Mouse (Mus musculus) spleen, adult 2 months (tissue): ENCODE data around the gene Gucy2g. TPM values are rescaled to one million over a fixed set of nuclear protein-coding genes. Genes with fewer than 3 reads are reported as not detected.
A peak's percentile ranks its signal among the peaks of the same experiment; 100 is the strongest.

Experiments
- DNase-seq, 2 experiments: peaks; one replicate each; pipeline versions ENCODE4 v3.0.0 to v3.0.0-alpha.2; 2012 to 2021; ENCODE audit warnings: low spot score in 2 of 2, low read depth in 1 of 2
- H3K27ac ChIP-seq: fragments of 200-500 bp; 2 replicates; pipeline ENCODE4 v1.5.1; 2012; ENCODE audit warnings: low read length, inconsistent platforms; ENCODE audit not compliant: insufficient read depth
- H3K27me3 ChIP-seq: fragments of 200-500 bp; 2 replicates; pipeline ENCODE4 v1.6.1; 2012; ENCODE audit warnings: mild to moderate bottlenecking, moderate library complexity, low read length, inconsistent platforms; ENCODE audit not compliant: control insufficient read depth, insufficient read depth
- H3K36me3 ChIP-seq: fragments of 200-500 bp; 2 replicates; pipeline ENCODE4 v1.6.1; 2012; ENCODE audit warnings: mild to moderate bottlenecking, low read length, inconsistent platforms; ENCODE audit not compliant: control insufficient read depth, insufficient read depth
- H3K4me1 ChIP-seq: fragments of 200-500 bp; 2 replicates; pipeline ENCODE4 v1.6.1; 2011; ENCODE audit warnings: inconsistent platforms; ENCODE audit not compliant: control insufficient read depth, insufficient read depth, insufficient read length
- H3K4me3 ChIP-seq: fragments of 200-500 bp; 2 replicates; pipeline ENCODE4 v1.5.1; 2011; ENCODE audit warnings: mild to moderate bottlenecking, inconsistent platforms; ENCODE audit not compliant: insufficient read depth, insufficient read length; ENCODE audit errors: extremely low read depth
- CTCF ChIP-seq: fragments of 200-500 bp; IDR thresholded peaks from 2 replicates; pipeline ENCODE4 v1.5.1; 2011; ENCODE audit warnings: mild to moderate bottlenecking, inconsistent platforms; ENCODE audit not compliant: insufficient read depth, insufficient read length, insufficient replicate concordance; ENCODE audit errors: extremely low read depth
- POLR2A ChIP-seq: fragments of 200-500 bp; IDR thresholded peaks from 2 replicates; pipeline ENCODE4 v1.6.1; 2011; ENCODE audit warnings: low read depth, low read length, inconsistent platforms
- WGBS: fragments of 180-500 bp; shearing (Covaris S2); methylation state at CpG from one replicate; pipeline ENCODE4 v1.1.7; 2018; 5-methylcytosine and 5-hydroxymethylcytosine counted together
- polyA plus RNA-seq: library from polyadenylated mRNA; depleted of rRNA; stranded (reverse); fragments of >200 nt; gene quantifications from 2 replicates; pipeline ENCODE4 v1.2.3, GENCODE M21; 2012

Gene Gucy2g
- polyA plus RNA-seq, 1 experiment: 0.15 TPM

DNA sequence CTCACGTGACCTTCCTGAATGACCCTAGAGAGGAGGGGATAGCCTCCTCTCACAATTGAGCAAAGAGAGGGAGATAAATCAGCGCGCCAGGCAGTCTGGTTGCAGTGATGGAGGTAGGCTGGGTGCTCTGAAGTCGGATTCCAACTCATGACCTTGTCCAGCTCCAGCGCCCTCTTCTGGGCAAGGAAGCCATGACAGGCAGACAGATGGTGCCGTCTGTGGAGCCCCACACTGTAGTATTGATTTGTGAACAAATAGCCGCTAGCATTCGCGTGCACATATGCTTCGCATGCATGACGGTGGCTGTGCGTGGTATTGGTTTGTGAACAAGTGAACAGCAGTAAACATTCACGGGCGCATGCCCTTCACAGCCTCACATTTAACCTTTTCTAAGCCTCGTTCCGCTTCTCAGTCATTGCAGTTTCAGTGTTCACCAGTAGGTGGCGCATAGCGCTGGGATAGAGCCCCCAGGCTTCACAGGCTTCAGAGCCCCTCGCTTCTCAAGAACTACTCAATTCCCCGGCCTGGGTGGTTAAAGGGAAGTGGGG is 22.8 kb downstream of the Gucy2g start:
- WGBS: 5% methylated on average over 20 of the region's 20 CpGs
- TF ChIP-seq CTCF (peak; percentile 72; the same call in 1 of the 2 replicates), POLR2A (no peak)
- H3K36me3 ChIP-seq: no peaks in the 10 kb centered on the region
- peak overlapping the region; percentile 46 for H3K4me3 ChIP-seq
- H3K4me1 ChIP-seq: no peaks in the 10 kb centered on the region
- H3K27me3 ChIP-seq: no peaks in the 10 kb centered on the region
- peak; percentile 41 to 64 for DNase-seq
- no peak overlapping the region for H3K27ac ChIP-seq

DNA sequence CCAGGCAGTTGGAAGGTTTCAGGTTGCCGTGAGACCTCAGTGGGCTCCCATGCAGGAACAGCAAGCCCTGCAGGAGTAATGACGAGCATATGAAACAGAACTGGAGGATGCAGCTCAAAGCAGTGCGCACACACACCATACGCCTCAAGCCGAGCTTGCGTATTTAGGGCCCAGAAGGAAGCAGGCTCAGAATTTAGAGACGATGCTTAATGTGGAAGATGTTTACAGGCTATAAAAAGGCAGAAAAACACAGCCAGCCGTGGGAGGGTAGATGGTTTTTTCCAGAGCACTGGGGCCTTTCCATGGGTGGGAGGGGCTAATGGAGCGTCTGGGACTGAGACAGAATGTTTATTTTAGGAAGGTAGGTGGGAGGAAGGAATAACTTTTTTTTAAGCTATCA is 23.7 kb downstream of the Gucy2g start:
- WGBS: 87% methylated on average over 9 of the region's 9 CpGs
- TF ChIP-seq CTCF (no peak), POLR2A (no peak)
- Histone ChIP-seq H3K36me3 (no peaks in the 10 kb centered on the region), H3K4me1 (no peaks in the 10 kb centered on the region), H3K27ac (no peak overlapping the region), H3K27me3 (no peaks in the 10 kb centered on the region), H3K4me3 (no peak overlapping the region)
- no peak for DNase-seq

DNA sequence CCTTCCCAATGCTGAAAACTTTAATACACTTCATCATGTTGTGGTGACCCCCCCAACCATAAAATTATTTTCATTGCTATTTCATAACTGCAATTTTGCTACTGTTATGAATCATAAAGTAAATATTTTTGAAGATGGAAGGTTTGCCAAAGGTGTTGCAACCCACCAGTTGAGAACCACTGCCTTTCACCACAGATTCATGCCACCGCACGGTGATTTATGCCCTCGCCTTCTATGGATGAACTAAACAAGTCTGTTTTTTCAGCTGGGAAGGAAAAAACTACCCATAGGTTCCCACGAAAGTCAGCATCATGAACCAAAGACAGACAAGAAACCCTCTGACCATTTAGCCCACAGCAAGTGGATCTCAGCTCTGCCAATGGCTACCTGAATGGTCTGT is 24.2 kb downstream of the Gucy2g start:
- H3K4me1 ChIP-seq: no peaks in the 10 kb centered on the region
- no peak overlapping the region for H3K4me3 ChIP-seq
- no peaks in the 10 kb centered on the region for H3K36me3 ChIP-seq
- TF ChIP-seq CTCF (no peak), POLR2A (no peak)
- WGBS: 97% methylated on average over 4 of the region's 4 CpGs
- no peaks in the 10 kb centered on the region for H3K27me3 ChIP-seq
- no peak overlapping the region for H3K27ac ChIP-seq
- DNase-seq: no peak

DNA sequence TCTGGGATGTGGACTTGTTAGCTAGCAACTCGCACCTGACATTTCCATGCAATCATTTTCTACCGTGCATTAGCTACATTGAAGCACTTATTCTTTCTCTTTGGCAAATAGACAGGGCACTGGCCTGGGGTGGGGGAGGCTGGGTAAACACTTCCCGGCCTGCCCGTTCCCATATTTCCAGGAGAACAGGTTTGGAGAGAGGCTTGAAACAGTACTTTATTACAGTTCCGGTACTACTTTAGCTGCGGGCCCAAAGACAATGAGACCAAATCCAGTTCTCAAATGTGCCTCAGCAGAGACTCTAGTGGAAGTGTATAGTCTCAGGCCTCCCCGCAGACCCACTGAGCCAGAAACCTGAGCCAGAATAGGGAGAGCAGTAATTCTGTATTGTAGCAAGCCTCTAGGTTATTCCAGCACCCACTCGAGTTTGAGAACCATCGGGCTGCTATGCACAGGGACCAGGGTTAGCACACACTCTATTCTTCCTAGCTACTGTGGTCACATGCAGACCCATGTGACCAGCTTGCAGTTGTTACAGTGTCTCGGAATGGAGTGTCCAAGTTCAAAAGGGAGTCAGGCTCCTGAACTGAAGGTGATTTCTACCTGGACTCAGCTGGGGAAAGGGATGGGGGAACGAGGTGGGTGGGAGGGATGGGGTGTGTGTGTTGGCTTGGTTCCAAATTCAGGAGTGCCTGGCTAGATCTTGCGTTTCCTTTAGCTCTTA is 27.3 kb downstream of the Gucy2g start:
- WGBS: 86% methylated on average over 12 of the region's 12 CpGs
- Histone ChIP-seq H3K36me3 (no peaks in the 10 kb centered on the region), H3K27me3 (no peaks in the 10 kb centered on the region; the same call in 1 of the 2 replicates), H3K27ac (no peak overlapping the region), H3K4me3 (no peak overlapping the region), H3K4me1 (no peaks in the 10 kb centered on the region)
- no peak for TF ChIP-seq POLR2A
- no peak for TF ChIP-seq CTCF
- no peak for DNase-seq

DNA sequence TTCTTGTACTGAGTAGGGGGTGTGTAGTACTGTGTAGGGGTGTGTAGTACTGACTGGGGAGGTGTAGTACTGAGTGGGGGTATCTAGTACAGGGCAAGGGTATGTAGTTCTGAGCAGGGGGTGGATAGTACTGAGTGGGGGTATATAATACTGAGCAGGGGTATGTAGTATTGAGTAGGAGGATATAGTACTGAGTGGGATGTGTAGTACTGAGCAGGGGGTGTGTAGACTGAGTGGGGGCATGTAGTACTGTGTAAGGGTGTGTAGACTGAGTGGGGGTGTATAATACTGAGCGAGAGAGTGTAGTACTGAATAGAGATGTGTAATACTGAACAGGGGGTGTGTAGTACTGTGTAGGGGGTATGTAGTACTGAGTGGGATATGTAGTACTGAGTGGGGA is 29.3 kb downstream of the Gucy2g start:
- Histone ChIP-seq H3K27ac (no peak overlapping the region), H3K4me1 (no peaks in the 10 kb centered on the region), H3K36me3 (no peaks in the 10 kb centered on the region), H3K4me3 (no peak overlapping the region), H3K27me3 (no peaks in the 10 kb centered on the region; the same call in 1 of the 2 replicates)
- WGBS: 92% methylated on average over 1 of the region's 1 CpGs
- no peak for DNase-seq
- TF ChIP-seq CTCF (no peak), POLR2A (no peak)

DNA sequence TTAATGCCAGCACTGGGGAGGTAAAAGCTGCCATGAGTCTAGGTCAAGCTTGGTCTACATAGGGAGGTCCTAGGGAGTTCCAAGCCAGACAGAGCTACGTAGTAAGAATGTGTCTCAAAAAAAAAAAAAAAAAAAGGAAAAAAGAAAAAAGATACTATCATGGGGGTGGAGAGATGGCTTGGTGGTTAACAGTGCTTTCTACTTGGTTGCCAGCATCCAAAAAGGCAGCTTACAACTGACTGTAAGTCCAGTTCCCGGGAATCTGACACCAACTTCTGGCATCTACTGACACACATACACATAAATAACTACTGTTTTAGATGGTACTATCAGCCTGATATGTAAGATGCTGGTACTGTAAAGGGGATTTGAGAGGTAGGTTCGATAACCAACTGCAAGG is 32.0 kb downstream of the Gucy2g start:
- Histone ChIP-seq H3K27me3 (no peaks in the 10 kb centered on the region; the same call in 1 of the 2 replicates), H3K4me1 (no peaks in the 10 kb centered on the region), H3K27ac (no peak overlapping the region), H3K36me3 (no peaks in the 10 kb centered on the region), H3K4me3 (no peak overlapping the region)
- 80% methylated on average over 3 of the region's 3 CpGs for WGBS
- TF ChIP-seq POLR2A: no peak
- no peak for TF ChIP-seq CTCF
- DNase-seq: no peak

DNA sequence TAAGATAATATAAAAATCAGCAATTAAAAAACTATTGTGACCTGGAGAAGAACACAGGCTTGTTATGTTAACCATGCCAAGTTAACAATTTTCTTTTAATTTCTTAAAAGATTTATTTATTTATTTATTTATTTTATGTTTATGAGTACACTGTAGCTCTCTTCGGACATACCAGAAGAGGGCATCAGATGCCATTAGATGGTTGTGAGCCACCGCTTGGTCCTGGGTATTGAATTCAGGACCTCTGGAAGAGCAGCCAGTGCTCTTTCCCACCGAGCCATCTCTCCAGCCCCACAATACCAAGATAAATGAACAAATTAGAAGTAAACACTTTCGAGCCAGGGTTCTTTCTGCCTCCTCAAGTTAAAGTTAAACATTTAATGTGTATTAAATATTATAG is 32.4 kb downstream of the Gucy2g start:
- H3K27ac ChIP-seq: no peak overlapping the region
- no peak for DNase-seq
- no peak overlapping the region for H3K4me3 ChIP-seq
- 79% methylated on average over 4 of the region's 4 CpGs for WGBS
- H3K36me3 ChIP-seq: no peaks in the 10 kb centered on the region
- TF ChIP-seq CTCF (no peak), POLR2A (no peak)
- no peaks in the 10 kb centered on the region; the same call in 1 of the 2 replicates for H3K27me3 ChIP-seq
- H3K4me1 ChIP-seq: no peaks in the 10 kb centered on the region
